Mouse (Mus musculus) kidney, postnatal 14 days (tissue): ENCODE data around the gene Acox1.

Source experiments
- DNase-seq: peaks from one replicate; pipeline ENCODE4 v3.0.0; 2022; ENCODE audit warnings: mixed read lengths

Acox1 gene

DNA sequence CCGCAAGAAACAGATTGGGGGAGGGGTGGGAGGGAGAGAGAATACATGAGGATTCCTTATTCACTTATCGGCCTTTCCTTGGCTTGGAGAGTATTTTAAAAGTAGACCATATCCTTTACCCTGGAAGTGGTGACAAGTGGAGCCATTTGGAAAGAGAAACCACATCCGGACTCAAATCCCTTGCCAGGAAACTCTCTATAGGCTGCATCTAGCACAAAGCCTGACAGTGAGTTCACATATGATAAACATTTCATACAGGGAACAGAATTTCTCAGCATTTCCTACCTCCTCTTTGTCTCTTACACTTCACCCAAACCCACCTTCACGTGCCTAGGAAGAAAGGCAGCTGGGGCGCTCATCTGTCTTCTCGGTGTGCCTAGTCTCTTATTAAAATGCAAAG, 31.6 kb downstream of the Acox1 start:
- no peak for DNase-seq

DNA sequence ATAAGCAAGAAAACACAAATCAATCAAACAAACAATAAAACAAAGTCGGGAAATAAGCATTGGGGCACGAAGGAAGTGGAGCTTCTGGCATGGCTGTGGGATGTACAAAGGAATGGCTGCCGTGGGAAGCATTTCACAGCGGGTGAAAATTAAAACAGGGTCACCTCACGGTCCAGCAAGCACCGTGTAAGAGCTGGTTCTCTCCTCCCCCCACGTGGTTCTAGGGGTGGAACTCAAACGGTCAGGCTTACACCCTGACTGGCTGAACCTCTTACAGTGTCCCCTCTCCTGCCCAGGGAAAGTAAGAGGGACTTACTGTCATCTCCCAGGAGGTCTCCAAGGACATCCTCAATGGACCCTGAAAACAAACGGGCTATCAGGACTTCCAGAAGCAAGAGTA, 35.8 kb downstream of the Acox1 start:
- peak; percentile 66 for DNase-seq

DNA sequence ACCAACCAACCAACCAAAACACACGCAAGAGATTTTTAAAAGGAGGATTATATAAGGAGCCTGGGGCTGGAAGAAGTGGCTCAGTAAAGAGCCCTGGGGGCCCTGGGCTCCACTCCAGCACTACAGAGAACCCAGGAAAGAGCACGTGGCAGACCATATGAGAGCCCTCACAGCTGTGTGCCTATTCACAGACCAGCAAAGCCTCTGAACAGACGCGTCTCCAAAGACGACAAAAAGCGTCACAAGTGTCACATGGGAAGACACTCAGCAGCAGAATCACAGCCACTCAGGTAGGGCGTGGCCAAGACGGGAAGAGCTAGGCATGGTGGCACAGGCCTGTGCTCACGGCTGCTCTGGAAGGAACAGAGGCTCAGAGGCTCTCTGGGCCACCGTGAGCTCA, 36.7 kb downstream of the Acox1 start:
- DNase-seq: no peak

DNA sequence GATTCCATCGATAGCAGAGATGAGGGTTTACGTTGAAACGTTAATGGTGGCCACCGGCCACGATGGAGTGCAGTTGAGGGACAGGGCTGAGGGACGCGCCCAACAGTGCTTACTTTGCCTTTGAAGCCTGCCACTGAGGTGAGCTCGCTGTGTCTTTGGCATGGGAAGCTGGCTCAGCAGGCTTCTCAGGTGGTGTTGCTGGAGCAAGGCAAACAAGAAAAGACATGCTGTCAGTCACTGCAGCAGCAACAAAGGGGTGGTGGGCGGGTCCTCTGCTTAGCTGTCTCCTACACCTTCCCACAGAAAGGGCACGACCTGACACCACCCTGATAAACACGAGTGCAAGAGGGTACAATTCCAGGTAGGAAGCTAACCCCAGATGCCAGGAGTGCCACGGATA, 37.5 kb downstream of the Acox1 start:
- DNase-seq: no peak

DNA sequence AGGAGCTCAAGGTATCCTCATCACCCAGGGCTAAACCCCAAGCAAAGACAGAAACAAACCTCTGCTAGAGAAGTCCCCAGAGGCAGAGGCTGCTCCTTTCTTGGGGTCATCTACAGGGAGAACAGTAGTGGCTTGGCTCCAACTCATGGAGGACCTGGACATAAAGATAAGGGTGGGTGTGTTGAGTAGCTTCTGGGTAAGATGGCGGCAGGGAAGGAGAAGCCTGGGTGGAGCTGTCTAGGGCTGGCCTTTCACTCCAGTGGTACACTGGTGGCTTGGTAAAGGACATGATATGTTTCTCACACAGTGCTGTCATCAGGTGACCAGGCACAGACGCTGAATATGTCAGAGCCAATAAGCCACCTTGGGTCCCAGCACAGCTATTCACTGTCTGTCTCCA, 47.9 kb downstream of the Acox1 start:
- DNase-seq: no peak

DNA sequence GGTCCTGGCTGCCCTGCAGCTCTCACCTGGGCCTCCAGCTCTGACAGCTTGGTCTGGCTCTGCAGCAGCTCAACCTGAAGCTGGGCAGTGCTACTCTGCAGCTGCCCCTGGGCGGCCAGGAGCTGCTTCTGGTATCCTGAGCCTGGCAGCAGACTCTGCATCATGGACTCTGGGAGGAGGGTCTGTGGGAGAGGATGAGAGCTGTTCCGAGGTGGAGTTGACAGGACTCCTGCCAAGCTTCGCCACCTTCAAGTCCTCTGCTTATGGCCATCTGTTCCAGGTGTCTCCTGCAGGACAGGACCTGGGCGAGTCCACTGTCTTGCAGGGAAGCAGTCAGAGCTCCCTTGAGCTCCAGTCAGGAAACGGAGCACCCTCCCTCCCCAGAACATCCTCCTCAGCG, 49.5 kb downstream of the Acox1 start:
- DNase-seq: no peak

DNA sequence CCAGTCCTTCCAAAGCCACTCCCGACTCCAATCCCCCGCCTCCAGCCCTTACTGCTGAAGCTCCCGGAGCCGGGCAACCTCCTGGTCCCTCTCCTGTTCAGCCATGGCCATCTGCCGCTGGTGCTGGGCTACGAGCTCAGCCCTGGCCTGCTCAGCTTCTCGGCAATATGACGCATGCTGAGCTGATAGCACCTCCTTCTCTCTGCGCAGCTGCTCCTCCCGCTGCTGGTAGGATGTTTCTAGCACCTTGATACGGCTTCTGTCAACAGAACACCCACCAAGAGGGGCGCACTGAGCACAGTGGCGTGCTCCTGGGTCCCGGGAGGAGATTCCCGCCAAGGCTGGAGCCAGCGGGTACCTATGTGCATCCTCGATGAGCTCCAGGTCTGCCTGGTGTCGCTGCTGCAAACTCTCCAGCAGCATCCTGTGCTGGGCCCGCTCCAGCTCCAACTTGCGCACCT, 50.1 kb downstream of the Acox1 start:
- no peak for DNase-seq

DNA sequence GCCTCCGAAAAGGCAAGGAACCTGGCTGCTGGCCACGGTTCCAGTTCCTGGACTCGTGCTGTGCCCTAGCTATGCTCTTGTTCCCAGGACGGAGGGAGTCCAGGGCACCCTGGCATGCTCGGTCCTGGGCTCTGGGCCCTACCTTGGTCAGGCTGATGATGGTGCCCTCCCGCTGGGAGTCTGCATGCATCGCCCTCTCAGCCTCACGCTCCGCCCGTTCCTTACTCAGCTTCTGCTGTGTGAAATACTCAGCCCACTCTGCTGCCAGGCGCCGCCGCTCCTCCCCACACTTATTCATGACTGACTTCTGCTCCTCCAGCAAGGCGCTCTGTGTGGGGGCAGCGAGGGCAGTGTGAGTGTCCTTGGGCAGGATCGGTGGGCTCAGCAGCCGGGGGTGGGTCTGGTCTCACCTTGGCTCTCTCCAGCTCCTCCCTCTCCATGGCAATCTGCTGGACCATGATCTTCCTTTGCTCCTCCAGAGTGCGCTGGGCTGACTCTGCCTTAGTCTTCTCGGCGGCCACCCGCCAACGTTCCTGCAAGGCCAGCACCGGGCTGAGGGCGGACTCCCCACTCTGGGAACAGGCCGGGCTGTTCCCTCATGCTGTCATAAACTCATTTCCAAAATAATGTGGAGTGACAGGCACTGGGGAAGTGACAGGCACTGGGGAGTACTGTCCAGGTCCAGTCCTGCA, 52.4 kb downstream of the Acox1 start:
- peak; percentile 78 for DNase-seq

DNA sequence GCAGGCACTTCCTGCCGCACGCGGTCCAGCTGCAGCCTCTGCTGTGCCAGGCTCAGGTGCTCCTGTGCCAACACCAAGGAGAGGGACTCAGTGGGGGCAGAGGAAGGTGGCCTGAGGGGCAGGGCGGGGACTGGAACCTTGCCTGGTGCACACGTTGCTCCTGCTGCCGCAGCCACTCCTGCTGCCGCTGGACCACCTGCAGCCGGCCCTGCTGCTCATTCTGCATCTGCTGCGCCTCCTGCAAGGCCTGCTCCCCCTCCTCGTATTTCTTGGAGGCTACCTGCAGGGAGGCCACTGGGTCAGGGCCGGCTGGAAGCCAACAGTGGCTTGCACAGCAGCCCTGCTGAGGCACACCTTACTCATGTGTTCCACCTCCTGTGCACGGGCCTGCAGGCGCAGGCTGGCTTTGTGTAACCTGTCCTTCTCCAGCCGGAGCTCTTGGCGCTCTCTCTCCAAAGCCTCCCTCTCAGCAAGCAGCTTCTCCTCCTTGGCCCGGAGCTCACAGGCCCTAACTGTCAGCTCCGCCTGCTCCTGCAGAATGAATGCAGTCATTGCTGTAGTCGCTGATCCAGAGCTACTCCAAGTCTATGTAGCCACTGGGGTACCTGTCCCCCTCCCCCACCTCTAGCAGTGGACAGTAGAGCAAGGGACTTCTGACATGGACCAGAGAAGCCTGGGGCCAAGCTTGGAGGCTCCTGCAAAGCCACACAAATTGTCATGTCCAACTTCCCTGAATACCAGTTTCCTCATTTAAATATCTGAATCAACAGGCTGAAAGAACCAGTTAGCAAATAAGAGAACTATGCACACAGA, 53.2 kb downstream of the Acox1 start:
- DNase-seq: peak; percentile 28

DNA sequence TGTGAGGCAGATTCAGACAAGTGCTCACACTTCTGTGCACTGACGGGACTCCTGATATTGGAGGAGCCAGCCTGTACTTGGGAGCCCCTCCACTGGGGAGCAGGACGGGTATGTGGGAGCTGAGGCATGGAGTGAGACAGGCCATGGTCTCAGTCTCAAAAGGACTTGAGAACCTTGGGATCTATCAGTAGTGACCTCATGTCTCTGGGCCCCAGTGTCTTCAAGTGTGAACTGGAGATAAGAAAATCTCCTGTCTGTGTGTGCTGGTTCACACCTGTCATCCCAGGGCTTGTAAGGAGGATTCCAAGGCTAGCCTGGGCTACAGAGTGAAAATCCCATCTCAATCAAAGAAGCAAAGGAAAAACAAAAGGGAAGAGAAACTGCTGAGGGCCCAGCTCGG, 55.4 kb downstream of the Acox1 start:
- DNase-seq: no peak

DNA sequence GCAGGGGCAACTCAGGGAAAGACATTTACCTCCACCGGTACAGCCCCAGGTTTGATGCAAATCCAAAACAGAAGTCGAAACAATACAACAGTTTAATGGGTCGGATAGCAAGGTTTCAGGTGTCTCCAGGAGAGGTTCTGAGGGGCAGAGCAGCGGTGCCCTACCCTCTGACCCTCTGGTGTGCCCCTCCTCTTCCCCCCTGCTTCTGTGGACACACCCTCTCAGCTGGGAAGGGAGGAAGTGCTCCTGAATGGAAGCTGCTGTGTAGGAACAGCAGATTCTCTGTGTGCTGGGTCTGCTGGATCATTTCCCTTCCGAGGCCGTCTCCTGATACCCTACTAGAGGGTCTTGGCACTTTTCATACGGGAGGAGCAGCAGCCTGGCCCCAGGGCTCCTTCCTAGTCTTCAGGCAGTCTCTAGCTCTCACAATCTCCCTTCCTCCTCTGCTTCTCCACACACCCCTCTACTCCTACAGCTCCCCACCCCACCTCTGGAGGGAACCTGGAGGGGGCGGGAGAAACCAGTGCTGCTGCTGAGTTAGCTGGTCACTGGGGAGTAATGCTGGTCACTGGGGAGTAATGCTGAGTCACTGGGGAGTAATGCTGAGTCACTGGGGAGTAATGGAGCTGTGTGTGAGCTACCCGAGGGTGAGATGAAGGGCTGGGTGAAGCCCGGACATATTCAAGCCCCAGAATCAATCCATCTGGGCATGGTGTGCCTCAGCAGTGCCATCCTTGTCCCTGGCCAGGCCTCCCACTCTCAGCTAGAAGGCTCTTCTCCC, 56.4 kb downstream of the Acox1 start:
- no peak for DNase-seq

DNA sequence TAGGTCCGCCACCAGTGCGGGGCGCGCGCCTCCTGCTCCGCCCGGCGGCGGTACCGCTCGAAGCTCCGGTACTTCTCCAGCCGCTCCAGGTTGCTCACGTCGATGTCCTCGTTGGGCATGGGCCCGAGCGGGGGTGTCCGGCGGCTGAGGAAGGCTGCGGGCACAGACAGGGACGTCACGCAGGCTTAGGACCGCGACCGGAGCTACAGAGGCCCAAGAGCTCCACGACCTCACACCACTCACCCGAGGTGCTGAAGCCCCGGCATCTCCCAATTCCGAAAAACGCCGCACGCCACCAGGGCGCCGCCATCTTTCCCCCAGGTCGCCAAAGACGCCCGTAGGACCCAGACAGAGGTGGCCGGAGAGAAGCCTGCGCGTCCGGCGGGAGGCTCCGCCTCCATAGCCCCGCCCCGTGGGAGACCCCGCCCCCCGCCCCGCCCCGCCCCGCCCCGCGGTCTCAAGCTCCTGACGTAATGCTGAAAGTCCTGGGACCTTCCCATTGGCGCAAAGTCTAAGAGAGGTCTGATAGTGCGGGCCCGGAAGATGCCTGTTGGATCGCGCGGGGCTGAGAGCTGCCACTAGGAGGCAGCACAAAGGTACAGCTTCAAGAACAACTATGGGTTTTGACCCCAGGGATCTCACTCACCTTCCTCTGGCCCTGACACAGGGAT, 60.2 kb downstream of the Acox1 start, which contains the start of gene Mrpl38:
TSS of gene Mrpl38 (minus strand) at position 401 of the 671 bp plus-strand sequence.
- DNase-seq: peak; percentile 95

DNA sequence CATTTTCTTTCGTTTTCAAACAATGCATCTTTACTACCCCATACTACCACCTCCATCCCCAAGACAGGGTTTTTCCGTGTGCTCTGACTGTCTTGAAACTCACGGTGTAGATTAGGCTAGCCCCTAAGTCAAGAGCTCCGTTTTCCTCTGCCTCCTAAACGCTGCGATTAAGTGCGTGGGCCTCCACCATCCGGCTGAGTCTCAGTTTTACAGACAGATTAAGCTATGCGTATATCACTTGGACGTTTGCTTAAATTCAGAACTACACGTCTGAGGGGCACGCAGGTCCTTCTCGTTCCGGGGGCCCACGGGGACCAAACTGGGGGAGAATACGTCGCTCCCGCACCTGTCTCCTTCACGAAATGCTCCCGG, 60.8 kb downstream of the Acox1 start:
- no peak for DNase-seq

DNA sequence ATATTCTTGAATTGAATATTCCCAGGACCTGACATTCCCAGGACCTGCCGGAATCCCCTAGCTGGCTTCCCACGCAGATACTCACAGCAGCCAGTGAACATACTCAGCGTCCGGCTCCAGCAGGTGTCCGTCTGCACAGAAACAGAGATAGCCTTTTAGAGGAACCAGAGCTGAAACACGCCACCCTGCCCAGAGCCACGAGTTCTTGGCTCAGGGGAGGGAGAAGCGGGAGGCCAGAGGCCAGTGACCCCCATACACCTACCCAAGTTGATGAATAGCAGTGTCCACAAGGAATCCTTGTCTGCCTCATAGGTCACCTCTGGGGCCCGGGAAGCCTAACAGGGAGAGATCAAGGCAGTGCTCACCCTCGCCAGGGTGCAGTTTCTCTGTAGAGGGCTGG, 64.7 kb downstream of the Acox1 start:
- no peak for DNase-seq

DNA sequence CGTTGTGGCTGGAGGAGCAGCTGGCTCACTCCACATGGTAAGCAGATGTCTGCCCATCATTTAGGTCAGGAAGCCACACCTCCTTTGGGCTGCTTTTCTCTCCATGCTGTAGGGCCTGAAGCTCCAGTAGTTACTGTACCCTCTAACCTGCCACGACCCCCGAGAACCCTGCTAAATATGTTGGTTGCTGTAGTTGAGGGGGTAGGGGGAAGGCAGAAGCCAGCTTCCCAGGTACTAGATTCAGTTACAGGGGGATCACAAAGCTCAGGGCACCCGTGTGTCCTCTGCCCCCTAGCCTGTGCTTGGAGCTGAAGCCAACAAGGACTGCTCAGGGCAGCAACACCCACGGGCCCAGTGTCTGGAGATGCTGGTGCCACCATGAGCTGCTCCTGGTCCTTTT, 65.3 kb downstream of the Acox1 start:
- DNase-seq: no peak

DNA sequence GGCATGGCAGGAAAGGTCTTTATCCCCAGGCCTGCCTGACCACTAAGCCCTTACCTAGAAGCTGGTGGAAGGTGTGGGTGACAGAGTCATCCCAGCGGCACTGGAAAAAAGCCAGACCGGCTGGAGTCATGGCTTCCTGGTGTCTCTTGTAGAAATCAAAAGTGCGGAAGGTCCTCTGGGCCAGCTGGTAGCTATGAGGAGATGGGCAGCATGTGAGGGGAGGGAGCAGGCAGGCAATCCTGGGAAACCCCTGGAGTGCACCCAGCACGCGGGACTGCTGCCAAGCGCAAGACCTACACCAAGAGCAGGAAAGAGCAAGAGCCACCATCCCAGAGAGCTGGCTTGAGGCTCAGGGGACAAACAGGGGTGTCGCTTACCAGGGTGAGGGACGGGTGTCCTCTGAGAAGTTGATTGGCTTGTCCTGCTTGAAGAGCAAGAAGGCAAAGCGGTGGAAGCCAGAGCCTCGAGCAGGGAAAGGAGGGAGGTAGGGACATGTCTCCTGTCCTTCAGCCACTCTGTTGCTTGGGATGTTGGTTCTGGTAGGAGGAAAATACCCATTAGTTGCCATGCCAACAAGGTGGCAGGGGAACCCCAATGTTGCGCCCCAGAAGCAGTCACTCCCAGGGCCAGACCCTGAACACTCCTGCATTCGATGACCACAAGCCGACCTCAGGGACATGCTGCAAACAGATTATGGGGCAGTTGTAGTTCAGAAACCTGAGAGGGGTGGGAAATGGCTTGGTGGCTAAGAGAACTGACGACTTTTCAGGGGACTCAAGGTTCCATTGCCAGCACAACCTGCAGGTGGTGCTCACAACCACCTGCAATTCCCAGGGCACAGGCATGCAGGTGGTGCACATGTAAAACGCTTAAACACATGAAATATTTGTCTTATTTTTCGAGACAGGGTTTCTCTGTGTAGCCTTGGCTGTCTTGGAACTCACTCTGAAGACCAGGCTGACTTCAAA, 66.2 kb downstream of the Acox1 start:
- peak; percentile 49 for DNase-seq

DNA sequence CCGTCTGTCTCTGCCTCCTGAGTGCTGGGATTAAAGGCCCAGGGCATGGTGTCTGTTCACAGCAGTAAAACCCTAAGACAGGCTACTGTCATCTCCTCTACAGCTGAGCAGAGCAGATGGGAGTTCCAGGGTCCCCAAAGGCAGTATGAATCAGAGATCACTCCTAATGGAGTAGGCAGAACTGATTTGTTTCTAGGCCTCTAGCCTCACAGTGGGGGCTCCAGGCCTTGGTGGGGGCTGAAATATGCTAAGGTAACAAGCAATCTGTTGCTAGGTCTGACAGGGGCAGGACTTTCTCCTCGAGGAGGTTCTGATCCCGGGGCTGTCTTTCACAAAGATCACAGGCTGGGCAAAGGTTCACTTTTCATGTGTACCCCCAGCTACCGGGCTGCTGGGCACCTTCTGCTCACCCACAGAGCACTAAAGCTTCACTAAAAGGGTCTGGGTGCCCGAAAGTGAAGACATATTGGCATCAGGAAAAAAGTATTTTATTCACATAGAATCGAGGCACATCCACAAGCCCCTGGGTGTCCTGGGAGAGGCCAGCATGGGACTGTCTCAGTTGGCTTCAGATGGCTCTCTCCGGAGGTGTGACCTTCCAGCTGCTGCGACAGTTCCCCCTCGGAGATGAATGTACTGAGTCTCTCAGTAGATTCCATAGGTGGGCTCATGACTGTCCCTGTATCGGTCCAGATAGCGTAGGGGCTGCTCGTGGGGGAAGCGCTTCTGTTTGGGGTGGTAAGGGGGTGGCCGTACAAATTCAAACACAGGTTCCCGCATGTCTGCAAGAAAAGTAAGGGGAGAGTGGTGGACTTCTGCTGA, 67.3 kb downstream of the Acox1 start:
- DNase-seq: peak; percentile 22

DNA sequence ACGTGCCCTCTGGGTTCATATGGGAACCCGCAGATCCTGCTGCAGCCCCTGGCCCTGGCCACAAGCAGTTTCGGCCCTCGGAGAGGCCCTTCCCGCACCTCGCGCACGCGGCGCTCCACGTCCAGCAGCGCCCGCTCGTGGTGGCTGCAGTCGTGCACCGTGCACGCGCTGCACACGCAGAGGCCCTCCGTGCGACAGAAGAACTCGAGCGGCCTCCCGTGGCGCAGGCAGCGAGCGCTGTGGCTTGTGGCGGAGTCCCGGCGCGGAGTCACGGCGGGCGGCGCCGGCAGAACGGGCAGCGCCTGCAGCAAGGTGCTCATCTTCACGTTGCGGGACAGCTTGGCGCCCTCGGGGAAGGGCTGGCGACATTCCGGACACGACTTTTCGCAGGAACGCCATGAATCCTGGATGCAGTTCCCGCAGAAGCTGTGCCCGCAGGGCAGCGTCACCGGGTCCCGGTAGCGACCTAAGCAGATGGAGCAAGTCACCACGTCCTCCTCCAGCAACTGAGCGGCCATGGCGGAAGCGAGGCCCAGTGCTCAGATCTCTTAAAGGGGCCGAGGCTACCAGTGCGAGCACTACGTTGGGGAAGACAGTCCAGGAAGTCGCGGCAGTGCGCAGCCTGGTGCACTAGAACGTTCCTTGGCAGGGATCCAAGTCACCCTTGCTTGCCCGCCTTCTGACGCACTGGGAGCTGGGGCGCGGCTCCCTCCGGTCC, 68.2 kb downstream of the Acox1 start, which contains the start of gene Trim65:
TSS of gene Trim65 (minus strand) at position 641 of the 718 bp plus-strand sequence.
- peak; percentile 94 for DNase-seq

DNA sequence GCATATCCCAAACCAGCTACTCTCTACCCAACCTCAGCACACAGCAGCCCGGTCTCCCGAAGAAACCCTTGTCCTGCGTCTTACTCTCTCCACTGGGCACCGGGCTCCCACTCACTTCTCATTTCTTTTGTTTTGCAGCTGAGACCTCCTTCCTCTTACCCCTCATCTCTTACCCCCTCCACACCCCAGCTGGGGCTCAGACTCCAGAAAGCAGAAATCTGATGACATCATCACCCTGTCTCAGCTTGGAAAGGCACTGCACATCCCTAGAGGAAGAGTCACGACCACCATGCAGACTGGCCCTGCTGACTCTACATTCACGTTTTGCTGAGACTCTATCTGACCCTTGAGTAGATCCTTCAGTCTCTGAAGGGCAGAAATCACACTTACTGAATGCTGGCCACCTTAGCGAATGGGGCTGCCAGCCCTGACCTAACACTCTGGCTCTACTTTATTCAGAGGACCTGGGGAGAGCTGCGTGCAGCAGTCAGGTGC, 68.8 kb downstream of the Acox1 start:
- DNase-seq: no peak
